Mouse (Mus musculus): ENCODE results near the gene Tle2. TPM values are rescaled to one million over a fixed set of nuclear protein-coding genes. Genes with fewer than 3 reads are reported as not detected.

Gene Tle2
- polyA plus RNA-seq, 1 experiment from 2014 or later = 28.2 TPM

GRCm38 (mm10) chr10:81559163-81559626 is 15.2 kb upstream of the Tle2 start, which contains the start of gene Aes:
Gene Aes (plus strand): TSS chr10:81559488.
- WGBS = 2% methylated on average over 23 of the region's 53 CpGs
- H3K27ac ChIP-seq = peak within 1 kb of the TSS; percentile 99
- H3K27me3 ChIP-seq (ENCODE audit: low read depth, poor library complexity, severe bottlenecking) = 0 out of 2 replicates have a peak, but pooled peaks cover 7% of the 10 kb centered on the region
- H3K36me3 ChIP-seq = peaks cover 27% of the 10 kb centered on the region
- no peaks in the 10 kb centered on the region for H3K9me3 ChIP-seq (replicated peaks)
- peak within 1 kb of the TSS; percentile 93 for H3K4me3 ChIP-seq
- H3K4me1 ChIP-seq = peaks cover 55% of the 10 kb centered on the region
- DNase-seq (ENCODE audit: low spot score) = peak; percentile 74

GRCm38 (mm10) chr10:81559627-81560539 is 14.5 kb upstream of the Tle2 start:
- Histone ChIP-seq H3K4me3 (peak overlapping the region; percentile 93), H3K4me1 (peaks cover 62% of the 10 kb centered on the region), H3K9me3 (replicated peaks) (no peaks in the 10 kb centered on the region), H3K27me3 (ENCODE audit: low read depth, poor library complexity, severe bottlenecking) (peaks cover 10% of the 10 kb centered on the region), H3K36me3 (peaks cover 34% of the 10 kb centered on the region), H3K27ac (peak overlapping the region; percentile 99)
- 3% methylated on average over 34 of the region's 36 CpGs for WGBS
- DNase-seq (ENCODE audit: low spot score) = peak; percentile 67

- peaks cover 20% of the 10 kb centered on the region for H3K27me3 ChIP-seq (ENCODE audit: low read depth, poor library complexity, severe bottlenecking)
- peaks cover 44% of the 10 kb centered on the region for H3K36me3 ChIP-seq
- H3K4me3 ChIP-seq = peak overlapping the region; percentile 93
- H3K4me1 ChIP-seq = peaks cover 68% of the 10 kb centered on the region
- DNase-seq (ENCODE audit: low spot score) = peak; percentile 63
- 6% methylated on average over 16 of the region's 16 CpGs for WGBS
- H3K9me3 ChIP-seq (replicated peaks) = no peaks in the 10 kb centered on the region
- peak overlapping the region; percentile 99 for H3K27ac ChIP-seq
These were observed 13.5 kb upstream of the Tle2 start for GRCm38 (mm10) chr10:81560719-81561459.

GRCm38 (mm10) chr10:81562411-81562810 is 11.9 kb upstream of the Tle2 start:
- Histone ChIP-seq H3K4me1 (peaks cover 81% of the 10 kb centered on the region), H3K36me3 (peaks cover 59% of the 10 kb centered on the region), H3K4me3 (0 out of 2 replicates have a peak overlapping the region, but pooled peaks have one; percentile 13), H3K27ac (peak overlapping the region; percentile 37; the same call in 1 of the 2 replicates), H3K9me3 (replicated peaks) (no peaks in the 10 kb centered on the region), H3K27me3 (ENCODE audit: low read depth, poor library complexity, severe bottlenecking) (peaks cover 35% of the 10 kb centered on the region)
- 84% methylated on average over 6 of the region's 6 CpGs for WGBS
- DNase-seq (ENCODE audit: low spot score) = no peak

GRCm38 (mm10) chr10:81563481-81563880 is 10.9 kb upstream of the Tle2 start:
- WGBS = 39% methylated on average over 6 of the region's 6 CpGs
- Histone ChIP-seq H3K27me3 (ENCODE audit: low read depth, poor library complexity, severe bottlenecking) (peaks cover 40% of the 10 kb centered on the region), H3K4me1 (peaks cover 91% of the 10 kb centered on the region)

GRCm38 (mm10) chr10:81564216-81564615 is 10.1 kb upstream of the Tle2 start:
- DNase-seq (ENCODE audit: low spot score) = peak; percentile 71
- Histone ChIP-seq H3K27me3 (ENCODE audit: low read depth, poor library complexity, severe bottlenecking) (peaks cover 40% of the 10 kb centered on the region), H3K4me3 (peak overlapping the region; percentile 49), H3K27ac (peak overlapping the region; percentile 85), H3K36me3 (peaks cover 61% of the 10 kb centered on the region), H3K9me3 (replicated peaks) (no peaks in the 10 kb centered on the region), H3K4me1 (peaks cover 93% of the 10 kb centered on the region)
- 2% methylated on average over 10 of the region's 10 CpGs for WGBS

More at GRCm38 (mm10) chr10:81563481-81563880, 10.9 kb upstream of the Tle2 start:
- Histone ChIP-seq H3K36me3 (peaks cover 61% of the 10 kb centered on the region), H3K4me3 (peak overlapping the region; percentile 49), H3K9me3 (replicated peaks) (no peaks in the 10 kb centered on the region), H3K27ac (peak overlapping the region; percentile 85; the same call in 1 of the 2 replicates)
- DNase-seq (ENCODE audit: low spot score) = no peak

- peak; percentile 80 for DNase-seq (ENCODE audit: low spot score)
- H3K27ac ChIP-seq = peak overlapping the region; percentile 85
- 7% methylated on average over 10 of the region's 10 CpGs for WGBS
- peaks cover 40% of the 10 kb centered on the region for H3K27me3 ChIP-seq (ENCODE audit: low read depth, poor library complexity, severe bottlenecking)
- peaks cover 94% of the 10 kb centered on the region for H3K4me1 ChIP-seq
- no peaks in the 10 kb centered on the region for H3K9me3 ChIP-seq (replicated peaks)
- peaks cover 61% of the 10 kb centered on the region for H3K36me3 ChIP-seq
- peak overlapping the region; percentile 49 for H3K4me3 ChIP-seq
These were observed 9.6 kb upstream of the Tle2 start for GRCm38 (mm10) chr10:81564734-81565133.

GRCm38 (mm10) chr10:81565257-81566228 is 8.8 kb upstream of the Tle2 start:
- Histone ChIP-seq H3K9me3 (replicated peaks) (no peaks in the 10 kb centered on the region), H3K27ac (peak overlapping the region; percentile 85), H3K4me1 (peaks cover 94% of the 10 kb centered on the region), H3K27me3 (ENCODE audit: low read depth, poor library complexity, severe bottlenecking) (peaks cover 34% of the 10 kb centered on the region), H3K36me3 (peaks cover 61% of the 10 kb centered on the region), H3K4me3 (peak overlapping the region; percentile 49)
- DNase-seq (ENCODE audit: low spot score) = no peak
- 26% methylated on average over 20 of the region's 20 CpGs for WGBS

GRCm38 (mm10) chr10:81568381-81569191 is 5.8 kb upstream of the Tle2 start:
- Histone ChIP-seq H3K36me3 (peaks cover 39% of the 10 kb centered on the region), H3K9me3 (replicated peaks) (no peaks in the 10 kb centered on the region), H3K4me3 (peak overlapping the region; percentile 27), H3K27me3 (ENCODE audit: low read depth, poor library complexity, severe bottlenecking) (peaks cover 51% of the 10 kb centered on the region), H3K4me1 (peaks cover 90% of the 10 kb centered on the region), H3K27ac (peak overlapping the region; percentile 87)
- DNase-seq (ENCODE audit: low spot score) = peak; percentile 77
- 12% methylated on average over 16 of the region's 16 CpGs for WGBS

- H3K27me3 ChIP-seq (ENCODE audit: low read depth, poor library complexity, severe bottlenecking) = peaks cover 61% of the 10 kb centered on the region
- no peaks in the 10 kb centered on the region for H3K9me3 ChIP-seq (replicated peaks)
- peaks cover 90% of the 10 kb centered on the region for H3K4me1 ChIP-seq
- H3K36me3 ChIP-seq = peaks cover 30% of the 10 kb centered on the region
- WGBS = 40% methylated on average over 9 of the region's 9 CpGs
- peak overlapping the region; percentile 87 for H3K27ac ChIP-seq
- no peak for DNase-seq (ENCODE audit: low spot score)
- H3K4me3 ChIP-seq = peak overlapping the region; percentile 27; the same call in 1 of the 2 replicates
These were observed 4.7 kb upstream of the Tle2 start for GRCm38 (mm10) chr10:81569507-81570237.
